Mouse (Mus musculus) G1E (cell line): ENCODE results near the gene Pym1.

ENCODE experiments used
- CTCF ChIP-seq: IDR thresholded peaks from 2 replicates; pipeline ENCODE4 v1.5.1; 2012; ENCODE audit warnings: low read depth, low read length, inconsistent platforms, mixed read lengths
- TAL1 ChIP-seq: conservative IDR thresholded peaks from 2 replicates; pipeline ENCODE4 v1.6.1; 2012; ENCODE audit warnings: low read depth, low read length, inconsistent platforms, mixed read lengths

DNA sequence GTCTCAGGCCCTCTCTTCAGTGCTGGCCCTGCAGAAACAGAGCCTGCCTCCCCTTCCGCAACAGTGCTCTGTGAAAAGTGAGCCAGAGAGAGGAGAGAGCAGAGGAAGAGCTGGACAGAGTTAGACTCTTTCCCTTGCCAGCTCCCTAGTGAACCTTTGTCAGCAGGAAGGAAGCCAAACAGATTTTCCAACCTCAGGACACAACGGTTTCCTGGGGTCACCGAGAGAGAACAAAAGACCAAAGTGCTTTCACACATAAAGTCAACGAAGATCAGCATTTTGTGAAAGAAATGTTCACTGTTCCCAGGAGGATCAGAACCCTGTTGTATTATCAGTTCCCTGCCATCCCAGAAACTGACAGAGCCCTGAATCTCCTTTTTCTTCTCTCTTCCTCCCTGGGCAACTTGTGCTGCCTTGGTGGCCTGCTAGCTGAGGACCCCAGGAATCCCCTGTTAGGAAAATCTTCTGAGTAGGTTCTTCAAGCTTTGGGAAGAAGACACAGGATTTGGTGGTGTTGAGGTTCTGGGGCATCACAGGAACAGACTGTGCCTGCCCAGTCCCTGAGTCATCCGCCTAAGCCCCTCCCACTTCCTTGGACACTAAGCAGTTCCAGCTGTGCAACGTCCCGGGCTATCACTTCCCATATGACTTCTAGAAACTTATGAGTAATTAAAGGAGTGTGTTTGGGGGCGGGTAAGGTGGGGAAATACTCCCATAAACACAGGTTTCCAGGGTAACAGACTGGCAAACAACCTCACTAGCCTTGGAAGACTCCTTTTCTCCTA, 31.5 kb downstream of the Pym1 start:
- TF ChIP-seq TAL1 (no peak), CTCF (no peak)
